Mouse (Mus musculus) CH12.LX (cell line): ENCODE results near the gene Tbc1d14. TPM values are rescaled to one million over a fixed set of nuclear protein-coding genes. Genes with fewer than 3 reads are reported as not detected.
A peak's percentile ranks its signal among the peaks of the same experiment; 100 is the strongest.

Experiments used
- DNase-seq: peaks from one replicate; pipeline ENCODE4 v3.0.0-alpha.2; 2013; ENCODE audit errors: extremely low read depth
- H3K27ac ChIP-seq: 2 replicates; pipeline ENCODE4 v1.5.1; 2012; ENCODE audit warnings: low read depth, mild to moderate bottlenecking, control low read depth, moderate library complexity; ENCODE audit not compliant: insufficient read depth
- H3K27me3 ChIP-seq: replicated peaks from 2 replicates; pipeline ENCODE3; 2012; ENCODE audit warnings: inconsistent platforms
- H3K36me3 ChIP-seq, 2 experiments: replicated peaks in 1 of 2; 2 replicates each; pipeline versions ENCODE3 to v1.6.1; 2012; ENCODE audit warnings: inconsistent platforms in 1 of 2, low read length in 1 of 2, mild to moderate bottlenecking in 1 of 2, mixed read lengths in 1 of 2, moderate library complexity in 1 of 2; ENCODE audit not compliant: control insufficient read depth in 1 of 2, insufficient read depth in 1 of 2
- H3K4me1 ChIP-seq, 2 experiments: 2 replicates each; pipeline ENCODE4 v1.6.1; 2012; ENCODE audit warnings: inconsistent platforms in 1 of 2, moderate library complexity in 1 of 2; ENCODE audit not compliant: insufficient read depth in 2 of 2, control insufficient read depth in 1 of 2
- H3K4me2 ChIP-seq: 2 replicates; pipeline ENCODE4 v1.6.1; 2012; ENCODE audit warnings: low read depth, mild to moderate bottlenecking, control low read depth; ENCODE audit not compliant: poor library complexity, insufficient read depth, severe bottlenecking
- H3K4me3 ChIP-seq, 3 experiments: fragments of 150-350 bp in 1 of 3; sonication (generic) in 1 of 3; replicated peaks in 1 of 3; 2 replicates each; pipeline versions ENCODE3 to v1.5.1; 2011 to 2012; ENCODE audit warnings: low read depth in 2 of 3, low read length in 2 of 3, mild to moderate bottlenecking in 2 of 3, moderate library complexity in 2 of 3, control low read depth in 1 of 3, improper control_type of control experiment in 1 of 3, inconsistent platforms in 1 of 3, mixed read lengths in 1 of 3; ENCODE audit not compliant: poor library complexity in 1 of 3
- H3K79me2 ChIP-seq: replicated peaks from 2 replicates; pipeline ENCODE4 v1.6.1; 2012; ENCODE audit warnings: mild to moderate bottlenecking, moderate library complexity; ENCODE audit not compliant: control insufficient read depth, poor library complexity, insufficient read depth, severe bottlenecking; ENCODE audit errors: extremely low read depth
- H3K9ac ChIP-seq: 2 replicates; pipeline ENCODE4 v1.6.1; 2012; ENCODE audit warnings: low read depth, mild to moderate bottlenecking, control low read depth, moderate library complexity; ENCODE audit not compliant: insufficient read depth
- H3K9me3 ChIP-seq: replicated peaks from 2 replicates; pipeline ENCODE3; 2012; ENCODE audit warnings: low read length, inconsistent platforms, mixed read lengths
- BHLHE40 ChIP-seq: IDR thresholded peaks from 2 replicates; pipeline ENCODE4 v1.6.1; 2011; ENCODE audit warnings: mild to moderate bottlenecking, low read depth, low read length, improper control_type of control experiment
- CTCF ChIP-seq, 2 experiments: IDR thresholded peaks in 1 of 2; conservative IDR thresholded peaks in 1 of 2; 2 replicates each; pipeline ENCODE4 v1.5.1; 2011 to 2012; ENCODE audit warnings: low read depth in 2 of 2, low read length in 2 of 2, improper control_type of control experiment in 1 of 2, inconsistent platforms in 1 of 2, mild to moderate bottlenecking in 1 of 2, moderate library complexity in 1 of 2
- E2F4 ChIP-seq: IDR thresholded peaks from 2 replicates; pipeline ENCODE4 v1.6.1; 2011; ENCODE audit warnings: low read depth, low read length, improper control_type of control experiment; ENCODE audit not compliant: insufficient replicate concordance
- GABPA ChIP-seq: IDR thresholded peaks from 2 replicates; pipeline ENCODE4 v1.6.1; 2012; ENCODE audit warnings: low read depth, low read length, improper control_type of control experiment, inconsistent platforms; ENCODE audit not compliant: insufficient replicate concordance
- HCFC1 ChIP-seq: IDR thresholded peaks from 2 replicates; pipeline ENCODE4 v1.6.1; 2012; ENCODE audit warnings: low read depth, mild to moderate bottlenecking, inconsistent platforms, low read length, improper control_type of control experiment
- JUN ChIP-seq: IDR thresholded peaks from 2 replicates; pipeline ENCODE4 v1.6.1; 2011; ENCODE audit warnings: low read depth, mild to moderate bottlenecking, low read length, improper control_type of control experiment, moderate library complexity; ENCODE audit not compliant: insufficient read depth
- KAT2A ChIP-seq: IDR thresholded peaks from 2 replicates; pipeline ENCODE4 v1.6.1; 2012; ENCODE audit warnings: low read length, improper control_type of control experiment, inconsistent platforms; ENCODE audit not compliant: insufficient replicate concordance
- MAFK ChIP-seq: IDR thresholded peaks from 2 replicates; pipeline ENCODE4 v1.6.1; 2011; ENCODE audit warnings: low read length, improper control_type of control experiment; ENCODE audit not compliant: insufficient replicate concordance
- MEF2A ChIP-seq: IDR thresholded peaks from 2 replicates; pipeline ENCODE4 v1.6.1; 2014; ENCODE audit warnings: low read depth, mild to moderate bottlenecking, inconsistent platforms, low read length, improper control_type of control experiment, borderline replicate concordance
- MYC ChIP-seq: IDR thresholded peaks from 2 replicates; pipeline ENCODE4 v1.6.1; 2011; ENCODE audit warnings: low read depth, mild to moderate bottlenecking, improper control_type of control experiment, low read length
- NRF1 ChIP-seq: IDR thresholded peaks from 2 replicates; pipeline ENCODE4 v1.6.1; 2014; ENCODE audit warnings: low read depth, mild to moderate bottlenecking, inconsistent platforms, low read length, improper control_type of control experiment, moderate library complexity
- PAX5 ChIP-seq: IDR thresholded peaks from 2 replicates; pipeline ENCODE4 v1.6.1; 2012; ENCODE audit warnings: low read length, inconsistent platforms, mixed read lengths
- POLR2A ChIP-seq: IDR thresholded peaks from 2 replicates; pipeline ENCODE4 v1.6.1; 2011; ENCODE audit warnings: low read depth, mild to moderate bottlenecking, improper control_type of control experiment, low read length
- POLR2AphosphoS2 ChIP-seq: IDR thresholded peaks from 2 replicates; pipeline ENCODE4 v1.6.1; 2011; ENCODE audit warnings: low read depth, low read length, improper control_type of control experiment
- RAD21 ChIP-seq: IDR thresholded peaks from 2 replicates; pipeline ENCODE4 v1.6.1; 2011; ENCODE audit warnings: low read depth, mild to moderate bottlenecking, low read length, improper control_type of control experiment, moderate library complexity
- RCOR1 ChIP-seq: conservative IDR thresholded peaks from 2 replicates; pipeline ENCODE4 v1.6.1; 2012; ENCODE audit warnings: low read depth, mild to moderate bottlenecking, inconsistent platforms, low read length, improper control_type of control experiment
- SIN3A ChIP-seq: IDR thresholded peaks from 2 replicates; pipeline ENCODE4 v1.6.1; 2012; ENCODE audit warnings: low read length, improper control_type of control experiment, inconsistent platforms
- SMC3 ChIP-seq: IDR thresholded peaks from 2 replicates; pipeline ENCODE4 v1.6.1; 2011; ENCODE audit warnings: low read depth, low read length, improper control_type of control experiment
- UBTF ChIP-seq: IDR thresholded peaks from 2 replicates; pipeline ENCODE4 v1.6.1; 2012; ENCODE audit warnings: low read depth, mild to moderate bottlenecking, inconsistent platforms, low read length, improper control_type of control experiment, moderate library complexity
- USF1 ChIP-seq: IDR thresholded peaks from 2 replicates; pipeline ENCODE4 v1.6.1; 2014; ENCODE audit warnings: low read depth, mild to moderate bottlenecking, inconsistent platforms, low read length, improper control_type of control experiment
- USF2 ChIP-seq: conservative IDR thresholded peaks from 2 replicates; pipeline ENCODE4 v1.6.1; 2011; ENCODE audit warnings: low read depth, low read length, improper control_type of control experiment
- ZC3H11A ChIP-seq: IDR thresholded peaks from 2 replicates; pipeline ENCODE4 v1.6.1; 2012; ENCODE audit warnings: low read depth, mild to moderate bottlenecking, inconsistent platforms, low read length, improper control_type of control experiment
- ZKSCAN1 ChIP-seq: IDR thresholded peaks from 2 replicates; pipeline ENCODE4 v1.6.1; 2012; ENCODE audit warnings: low read depth, inconsistent platforms, low read length, improper control_type of control experiment, borderline replicate concordance
- ZNF384 ChIP-seq: IDR thresholded peaks from 2 replicates; pipeline ENCODE4 v1.6.1; 2012; ENCODE audit warnings: low read depth, low read length, improper control_type of control experiment, inconsistent platforms
- dilution Hi-C: fragments of 300-500 bp; cut with MboI; formaldehyde crosslinking; loops from 2 replicates; pipeline ENCODE4 v1.14.3; 2020; ENCODE audit warnings: low sequenced_read_pairs; ENCODE audit not compliant: extremely low pct_unique_long_range_greater_than_20kb, extremely low pct_ligation_motif_present
- in situ Hi-C: fragments of 300-500 bp; cut with MboI; formaldehyde crosslinking; loops from 3 replicates; pipeline ENCODE4 v1.14.3; 2019; ENCODE audit warnings: low sequenced_read_pairs, low pct_ligation_motif_present, low pct_unique_long_range_greater_than_20kb, mixed read lengths
- polyA plus RNA-seq: library from polyadenylated mRNA; unstranded; fragments of >175 nt; gene quantifications from 2 replicates; pipeline ENCODE4 v1.2.1, GENCODE M21; 2012; ENCODE audit warnings: low read depth; ENCODE audit not compliant: insufficient read length
- total RNA-seq, 2 experiments: library from RNA; depleted of rRNA; stranded (reverse); fragments of 300-350 nt in 1 of 2; fragments of >200 nt in 1 of 2; gene quantifications; 2 replicates each; pipeline ENCODE4 v1.2.3; 2012 to 2014

Gene Tbc1d14
- total and polyA plus RNA-seq, 3 experiments: 5.7 to 29.1 (median 10.1) TPM

DNA sequence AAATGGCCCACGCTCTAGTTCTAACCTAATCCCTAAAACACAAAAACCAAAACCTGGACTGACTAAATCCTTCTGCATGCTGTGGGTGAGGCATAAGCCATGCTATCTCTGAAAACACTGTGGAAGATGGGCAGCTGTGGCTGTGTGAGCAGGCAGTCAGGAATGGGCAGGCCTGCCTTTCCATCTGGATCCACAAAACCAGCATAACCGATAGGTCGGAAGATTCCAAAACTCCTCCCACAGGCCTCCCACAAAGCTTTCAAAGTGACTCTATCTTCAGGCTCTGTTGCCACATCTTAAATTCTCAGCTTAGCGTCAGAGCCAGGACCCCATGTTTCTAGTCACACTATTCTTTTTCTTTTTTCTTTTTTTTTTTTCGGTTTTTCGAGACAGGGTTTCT lies 99.2 kb downstream of the Tbc1d14 start:
- H3K4me2 ChIP-seq: no peak overlapping the region
- TF ChIP-seq RAD21: no peak
- TF ChIP-seq ZNF384: no peak
- TF ChIP-seq ZKSCAN1: no peak
- no peak for TF ChIP-seq JUN
- no peak for TF ChIP-seq CTCF (conservative IDR thresholded peaks at IDR 0.05 in 1 of 2, IDR thresholded peaks at IDR 0.05 in 1 of 2; ENCODE audit: low read depth in 2 of 2, low read length in 2 of 2)
- TF ChIP-seq PAX5: no peak
- no peaks in the 10 kb centered on the region for H3K27me3 ChIP-seq
- H3K27ac ChIP-seq: no peak overlapping the region
- H3K4me1 ChIP-seq: peaks cover 0 to 14% of the 10 kb centered on the region in 2 experiments; a peak in 2 of 4 replicates
- dilution Hi-C loops: no loop called here
- no peak overlapping the region for H3K4me3 ChIP-seq
- no peaks in the 10 kb centered on the region for H3K79me2 ChIP-seq
- no peak overlapping the region for H3K9ac ChIP-seq
- H3K36me3 ChIP-seq: peaks cover 48 to 78% of the 10 kb centered on the region in 2 experiments
- in situ Hi-C loops: no loop called here
- no peaks in the 10 kb centered on the region for H3K9me3 ChIP-seq
- DNase-seq: no peak

DNA sequence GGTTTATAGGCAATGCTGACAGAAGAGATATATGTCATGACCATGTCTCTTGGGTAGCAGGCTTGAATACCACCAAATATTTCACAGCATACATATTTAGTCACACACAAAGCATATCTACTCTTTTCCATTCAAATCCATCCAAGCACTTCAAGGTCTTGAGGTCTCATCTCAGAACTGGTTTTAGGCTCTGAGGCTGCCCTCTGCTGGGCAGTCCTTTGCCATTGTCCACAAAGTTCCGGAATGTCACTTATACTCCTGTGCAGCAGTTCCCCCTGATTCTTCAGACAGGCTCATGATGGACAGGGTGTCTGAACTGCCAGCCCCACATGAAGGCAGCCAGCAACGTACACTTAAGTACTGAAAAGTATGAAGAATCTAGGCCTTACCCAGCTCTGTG lies 103.9 kb downstream of the Tbc1d14 start:
- no peaks in the 10 kb centered on the region for H3K79me2 ChIP-seq
- no peak overlapping the region for H3K9ac ChIP-seq
- in situ Hi-C loops: no loop called here
- peaks cover 7 to 23% of the 10 kb centered on the region in 2 experiments for H3K4me1 ChIP-seq
- H3K27ac ChIP-seq: no peak overlapping the region
- no peaks in the 10 kb centered on the region for H3K9me3 ChIP-seq
- H3K4me3 ChIP-seq: no peak overlapping the region
- DNase-seq: no peak
- H3K4me2 ChIP-seq: no peak overlapping the region
- no peak for TF ChIP-seq USF1
- peak in 1 of 2 experiments; percentile 63; a peak in 2 of 4 replicates for TF ChIP-seq CTCF (conservative IDR thresholded peaks at IDR 0.05 in 1 of 2, IDR thresholded peaks at IDR 0.05 in 1 of 2; ENCODE audit: low read depth in 2 of 2, low read length in 2 of 2)
- no peak for TF ChIP-seq ZC3H11A
- TF ChIP-seq MEF2A: no peak
- TF ChIP-seq SMC3: peak; percentile 45
- TF ChIP-seq RAD21: peak; percentile 28
- no peaks in the 10 kb centered on the region for H3K27me3 ChIP-seq
- H3K36me3 ChIP-seq: peaks cover 28 to 42% of the 10 kb centered on the region in 2 experiments
- dilution Hi-C loops: no loop called here

DNA sequence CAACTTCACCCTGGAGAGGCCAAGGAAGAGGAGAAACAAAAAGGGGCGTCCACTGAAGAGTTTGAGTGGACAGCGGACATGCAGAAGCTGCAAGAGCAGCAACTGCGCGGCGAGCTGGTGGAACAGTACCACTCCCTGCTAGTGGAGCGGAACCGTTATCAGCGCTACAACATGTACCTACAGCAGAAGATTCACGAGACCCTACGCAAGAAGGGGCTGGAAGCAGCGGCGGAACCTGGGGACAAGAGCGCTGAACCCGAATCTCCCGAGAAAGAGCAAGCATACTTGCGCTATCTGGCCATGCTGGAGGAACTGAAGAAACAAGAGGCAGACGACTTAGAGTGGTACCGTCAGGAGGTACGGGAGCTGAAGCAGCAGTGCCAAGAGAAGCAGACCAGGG lies 107.8 kb downstream of the Tbc1d14 start:
- no peak for TF ChIP-seq HCFC1
- no peak for TF ChIP-seq ZC3H11A
- no peak for TF ChIP-seq USF2
- TF ChIP-seq BHLHE40: no peak
- TF ChIP-seq E2F4: no peak
- TF ChIP-seq PAX5: no peak
- no peak for TF ChIP-seq KAT2A
- no peak for TF ChIP-seq SIN3A
- no peak for TF ChIP-seq UBTF
- TF ChIP-seq MAFK: no peak
- TF ChIP-seq MEF2A: no peak
- no peak for TF ChIP-seq POLR2A
- TF ChIP-seq NRF1: no peak
- TF ChIP-seq GABPA: no peak
- no peak for TF ChIP-seq ZKSCAN1
- no peak for TF ChIP-seq POLR2AphosphoS2
- TF ChIP-seq RCOR1: no peak
- TF ChIP-seq MYC: no peak
- dilution Hi-C loops (no loop called here), in situ Hi-C loops (no loop called here)
- Histone ChIP-seq H3K27me3 (no peaks in the 10 kb centered on the region), H3K27ac (no peak overlapping the region), H3K4me3 (no peak overlapping the region), H3K4me1 (peaks cover 18 to 48% of the 10 kb centered on the region in 2 experiments), H3K9me3 (no peaks in the 10 kb centered on the region), H3K36me3 (peaks cover 0 to 26% of the 10 kb centered on the region in 2 experiments), H3K79me2 (peaks cover 12% of the 10 kb centered on the region), H3K4me2 (peak overlapping the region; percentile 93; the same call in 1 of the 2 replicates), H3K9ac (no peak overlapping the region)
- DNase-seq: no peak
